Mouse (Mus musculus) heart, adult 2 months (tissue): ENCODE measurements around the gene Jun. TPM values are rescaled to one million over a fixed set of nuclear protein-coding genes. Genes with fewer than 3 reads are reported as not detected.

Experiments used
- DNase-seq, 2 experiments: peaks; one replicate each; pipeline ENCODE4 v3.0.0; 2021
- H3K27ac ChIP-seq: fragments of 200-600 bp; 2 replicates; pipeline ENCODE4 v1.8.1; 2022
- H3K27me3 ChIP-seq: fragments of 200-500 bp; 2 replicates; pipeline ENCODE4 v1.6.1; 2012; ENCODE audit warnings: mild to moderate bottlenecking, low read length, inconsistent platforms, mixed read lengths; ENCODE audit not compliant: control insufficient read depth, insufficient read depth
- H3K36me3 ChIP-seq: fragments of 200-500 bp; 2 replicates; pipeline ENCODE4 v1.6.1; 2012; ENCODE audit warnings: low read length, inconsistent platforms; ENCODE audit not compliant: control insufficient read depth, insufficient read depth
- H3K4me1 ChIP-seq: fragments of 200-500 bp; 2 replicates; pipeline ENCODE4 v1.6.1; 2011; ENCODE audit warnings: low read length; ENCODE audit not compliant: control insufficient read depth, insufficient read depth
- H3K4me3 ChIP-seq: fragments of 200-600 bp; 2 replicates; pipeline ENCODE4 v1.8.1; 2022
- H3K79me2 ChIP-seq: fragments of 200-500 bp; replicated peaks from 2 replicates; pipeline ENCODE4 v1.6.1; 2012; ENCODE audit warnings: mild to moderate bottlenecking, inconsistent platforms, low read length, moderate library complexity, mixed read lengths; ENCODE audit not compliant: control insufficient read depth, insufficient read depth
- H3K9ac ChIP-seq: fragments of 200-500 bp; 2 replicates; pipeline ENCODE4 v1.6.1; 2012; ENCODE audit warnings: low read depth, mild to moderate bottlenecking, control low read depth, inconsistent platforms, low read length, mixed read lengths
- CTCF ChIP-seq: fragments of 200-600 bp; IDR thresholded peaks from 2 replicates; pipeline ENCODE4 v1.8.1; 2022; ENCODE audit warnings: antibody characterized with exemption, mild to moderate bottlenecking, moderate library complexity
- EP300 ChIP-seq: fragments of 200-500 bp; IDR thresholded peaks from 2 replicates; pipeline ENCODE4 v1.6.1; 2011; ENCODE audit warnings: low read depth, low read length, control low read depth; ENCODE audit not compliant: insufficient read depth
- POLR2A ChIP-seq: fragments of 200-500 bp; IDR thresholded peaks from 2 replicates; pipeline ENCODE4 v1.6.1; 2011; ENCODE audit warnings: mild to moderate bottlenecking, low read depth, low read length, control low read depth; ENCODE audit not compliant: insufficient read depth
- WGBS: fragments of 180-500 bp; shearing (Covaris S2); methylation state at CpG from one replicate; pipeline ENCODE4 v1.1.7; 2018; 5-methylcytosine and 5-hydroxymethylcytosine counted together
- intact Hi-C: fragments of 180-260 bp; cut with DNase I; formaldehyde crosslinking; loops from one replicate; pipeline ENCODE4 v1.15.1; 2025
- polyA plus RNA-seq: library from polyadenylated mRNA; depleted of rRNA; stranded (reverse); fragments of >200 nt; gene quantifications from 2 replicates; pipeline ENCODE4 v1.2.3, GENCODE M21; 2012
- total RNA-seq, 2 experiments: library from RNA; stranded (reverse); gene quantifications; 2 replicates each; pipeline ENCODE4 v1.2.3; 2021

Jun gene
- total and polyA plus RNA-seq, 3 experiments, result 28.0 to 54.1 (median 42.4) TPM

DNA sequence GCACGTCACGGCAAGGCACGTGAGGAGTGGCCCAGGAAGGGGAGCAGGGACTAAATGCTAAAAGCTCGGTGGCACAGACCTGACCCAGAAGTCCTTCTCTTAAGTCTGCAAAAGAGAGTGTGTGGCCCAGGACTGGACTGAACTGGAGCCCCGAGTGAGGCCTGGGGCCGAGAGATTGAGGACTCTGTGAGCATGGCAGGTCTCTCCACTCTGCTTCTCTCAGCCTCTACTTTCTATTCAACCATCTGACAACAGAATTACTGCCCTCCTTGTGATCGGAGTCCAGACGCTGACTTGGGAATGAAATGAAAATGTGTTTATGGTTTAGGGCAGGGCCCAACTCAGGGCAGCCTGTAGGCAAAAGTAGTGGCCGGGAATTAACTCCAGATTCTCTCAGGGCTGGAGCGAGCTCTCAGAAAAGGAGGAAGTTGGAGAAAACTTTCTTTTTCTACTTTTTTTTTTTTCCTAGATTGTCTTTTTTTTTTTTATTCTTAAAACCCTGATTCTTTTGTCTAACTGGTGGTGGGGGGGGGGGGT is 21.3 kb upstream of the Jun start:
- no peak overlapping the region for H3K9ac ChIP-seq
- WGBS, result 76% methylated on average over 10 of the region's 10 CpGs
- intact Hi-C loops, result loop anchor here (2.0 kb wide), 1 partner anchor 14 kb away; no protein-coding TSS in a partner anchor

DNA sequence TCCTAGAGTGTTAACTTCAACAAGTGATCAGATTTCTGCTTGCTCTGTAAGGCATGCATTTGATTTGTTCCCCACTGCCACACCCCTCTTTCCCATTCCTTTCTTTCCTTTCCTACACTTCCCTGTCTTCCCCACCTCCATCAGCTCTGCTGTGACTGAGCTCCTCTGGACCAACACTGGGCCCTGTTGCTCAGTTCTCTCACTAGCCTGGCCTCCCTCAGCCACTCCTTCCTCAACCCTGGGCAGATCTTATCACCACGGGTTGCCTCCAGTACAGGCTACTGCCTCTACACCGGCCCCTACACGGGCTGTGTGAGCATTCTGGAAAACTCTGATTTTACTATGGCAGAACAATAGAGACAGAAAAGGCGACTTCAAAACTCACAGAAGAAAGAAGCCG is 18.4 kb upstream of the Jun start:
- Histone ChIP-seq H3K4me3 (no peak overlapping the region), H3K27ac (no peak overlapping the region), H3K27me3 (no peaks in the 10 kb centered on the region), H3K79me2 (no peaks in the 10 kb centered on the region), H3K9ac (no peak overlapping the region), H3K4me1 (no peaks in the 10 kb centered on the region; the same call in 1 of the 2 replicates), H3K36me3 (no peaks in the 10 kb centered on the region)
- 76% methylated on average over 5 of the region's 5 CpGs for WGBS
- intact Hi-C loops, result no loop called here
- DNase-seq, result no peak
- TF ChIP-seq CTCF (no peak), POLR2A (no peak), EP300 (no peak)

More for the DNA sequence above, 21.3 kb upstream of the Jun start:
- H3K36me3 ChIP-seq, result no peaks in the 10 kb centered on the region
- no peaks in the 10 kb centered on the region; the same call in 1 of the 2 replicates for H3K4me1 ChIP-seq
- no peak overlapping the region for H3K4me3 ChIP-seq
- no peak for DNase-seq
- no peak overlapping the region for H3K27ac ChIP-seq
- H3K27me3 ChIP-seq, result no peaks in the 10 kb centered on the region
- H3K79me2 ChIP-seq, result no peaks in the 10 kb centered on the region
- TF ChIP-seq POLR2A, result no peak
- TF ChIP-seq EP300, result no peak
- no peak for TF ChIP-seq CTCF

- intact Hi-C loops, result no loop called here
- no peak for DNase-seq
- Histone ChIP-seq H3K4me1 (no peaks in the 10 kb centered on the region), H3K79me2 (no peaks in the 10 kb centered on the region), H3K36me3 (no peaks in the 10 kb centered on the region), H3K9ac (no peak overlapping the region), H3K4me3 (no peak overlapping the region), H3K27me3 (no peaks in the 10 kb centered on the region), H3K27ac (no peak overlapping the region)
- TF ChIP-seq CTCF, result no peak
- WGBS, result 84% methylated on average over 8 of the region's 8 CpGs
Observed at GRCm38 (mm10) chr4:95068045-95068948, 16.3 kb upstream of the Jun start.

GRCm38 (mm10) chr4:95063609-95064210 is 11.7 kb upstream of the Jun start:
- TF ChIP-seq POLR2A (no peak), EP300 (no peak), CTCF (no peak)
- Histone ChIP-seq H3K27me3 (no peaks in the 10 kb centered on the region), H3K36me3 (no peaks in the 10 kb centered on the region), H3K4me3 (no peak overlapping the region), H3K9ac (no peak overlapping the region), H3K27ac (no peak overlapping the region), H3K4me1 (peaks cover 1% of the 10 kb centered on the region), H3K79me2 (no peaks in the 10 kb centered on the region)
- intact Hi-C loops, result no loop called here
- WGBS, result 79% methylated on average over 2 of the region's 2 CpGs
- no peak for DNase-seq

DNA sequence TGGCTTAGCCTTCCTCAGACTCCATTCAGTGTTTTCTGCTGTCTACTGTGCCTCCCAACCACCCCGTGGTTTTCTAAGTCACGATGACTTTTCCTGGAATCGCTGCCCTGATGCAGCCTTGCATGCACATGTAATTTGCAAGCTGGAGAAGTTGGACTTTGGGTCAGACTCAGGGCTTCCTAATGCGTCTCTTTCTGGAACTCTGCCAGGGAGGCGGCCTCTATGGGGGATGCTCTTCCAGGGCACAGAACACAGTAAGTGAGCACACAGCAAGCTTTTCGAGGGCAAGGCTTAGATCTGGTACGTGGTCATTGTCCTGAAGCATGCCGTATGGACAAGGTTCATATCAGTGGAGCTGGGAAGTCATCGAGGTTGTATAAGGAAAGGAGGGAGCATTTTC is 10.9 kb upstream of the Jun start:
- no peak for DNase-seq
- H3K27me3 ChIP-seq, result no peaks in the 10 kb centered on the region
- H3K79me2 ChIP-seq, result no peaks in the 10 kb centered on the region
- no peak for TF ChIP-seq CTCF
- TF ChIP-seq EP300, result no peak
- no peak for TF ChIP-seq POLR2A
- H3K4me1 ChIP-seq, result peaks cover 1% of the 10 kb centered on the region
- no peaks in the 10 kb centered on the region for H3K36me3 ChIP-seq
- intact Hi-C loops, result no loop called here
- WGBS, result 52% methylated on average over 9 of the region's 9 CpGs
- H3K9ac ChIP-seq, result no peak overlapping the region
- H3K27ac ChIP-seq, result no peak overlapping the region
- H3K4me3 ChIP-seq, result no peak overlapping the region

GRCm38 (mm10) chr4:95057264-95057663 is 5.2 kb upstream of the Jun start:
- no peaks in the 10 kb centered on the region for H3K27me3 ChIP-seq
- intact Hi-C loops, result loop anchor here (10.0 kb wide), 1 partner anchor 228 kb away; no protein-coding TSS in a partner anchor
- 60% methylated on average over 4 of the region's 4 CpGs for WGBS
- peaks cover 4% of the 10 kb centered on the region for H3K4me1 ChIP-seq
- no peak overlapping the region for H3K9ac ChIP-seq
- H3K36me3 ChIP-seq, result no peaks in the 10 kb centered on the region
- no peak overlapping the region for H3K27ac ChIP-seq
- no peak for TF ChIP-seq CTCF
- no peak for TF ChIP-seq EP300
- no peak for TF ChIP-seq POLR2A
- no peaks in the 10 kb centered on the region for H3K79me2 ChIP-seq
- no peak for DNase-seq
- H3K4me3 ChIP-seq, result no peak overlapping the region
